Mouse (Mus musculus): Measurements from ENCODE around the gene Snx3.

DNA sequence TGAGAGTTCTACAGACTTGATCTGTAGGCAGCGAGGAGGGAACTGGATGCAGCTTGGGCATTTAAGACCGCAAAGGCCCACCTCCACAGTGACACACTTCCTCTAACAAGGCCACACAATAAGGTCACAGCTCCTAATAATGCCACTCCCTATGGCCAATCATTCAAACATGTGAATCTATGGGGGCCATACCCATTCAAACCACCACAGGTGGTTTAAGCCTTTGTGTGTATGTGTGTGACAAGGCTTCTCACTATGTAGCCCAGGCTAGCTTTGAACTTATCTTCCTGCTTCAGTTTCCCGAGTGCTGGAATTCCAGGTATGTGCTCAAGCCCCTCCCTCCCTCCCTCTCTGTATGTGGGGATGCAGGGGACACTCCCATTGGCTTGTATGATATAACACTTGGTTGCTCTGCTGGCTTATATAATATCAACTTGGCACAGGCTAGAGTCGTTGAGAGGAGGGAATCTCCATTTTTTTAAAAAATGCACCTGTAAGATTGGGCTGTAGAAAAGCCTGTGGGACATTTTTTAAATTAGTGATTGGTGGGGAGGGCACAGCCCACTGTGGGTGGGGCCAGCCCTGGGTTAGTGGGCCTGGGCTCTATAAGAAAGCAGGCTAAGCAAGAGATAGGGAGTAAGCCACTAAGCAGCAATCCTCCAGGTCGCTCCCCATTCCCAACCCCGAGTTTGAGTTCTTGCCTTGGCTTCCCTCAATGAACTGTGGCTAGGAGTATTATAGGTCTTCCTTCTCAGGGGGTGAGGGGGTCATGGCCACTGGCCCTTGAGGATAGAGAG is 44.1 kb downstream of the Snx3 start:
- TF ChIP-seq POLR2A (IDR thresholded peaks at IDR 0.05; ENCODE audit: low read depth, low read length) (no peak), CTCF (IDR thresholded peaks at IDR 0.05; ENCODE audit: extremely low read depth, insufficient read length, insufficient replicate concordance, low read depth, low read length) (no peak)
